Mouse (Mus musculus) CH12F3 (cell line): Measurements from ENCODE around the gene Tfap2e.

ENCODE experiments used
- in situ Hi-C: fragments of 300-500 bp; cut with MboI; formaldehyde crosslinking; loops from 2 replicates; pipeline ENCODE4 v1.14.3; 2020; ENCODE audit warnings: low sequenced_read_pairs

Gene Tfap2e

DNA sequence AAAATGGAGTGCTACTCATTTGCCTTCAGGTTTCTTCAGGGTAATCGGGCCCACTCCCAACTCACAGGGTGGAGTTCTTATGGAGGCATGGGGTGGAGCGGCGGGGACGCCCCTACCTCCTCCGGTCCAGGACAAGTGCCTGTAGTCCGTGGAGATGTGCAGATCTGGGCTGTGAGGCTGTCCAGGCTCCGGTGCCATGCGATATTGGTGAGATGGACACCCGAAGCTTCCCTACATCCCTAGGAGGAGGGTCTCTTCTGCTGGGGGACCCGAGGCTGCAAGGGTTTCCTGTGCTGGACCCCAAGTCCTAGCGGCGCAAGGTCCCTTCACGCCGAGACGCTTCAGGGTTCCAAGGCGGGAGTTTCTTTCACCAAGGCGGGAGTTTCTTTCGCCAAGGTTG is 3.9 kb downstream of the Tfap2e start:
- in situ Hi-C loops = loop anchor here (10.0 kb wide), 1 partner anchor 127 kb away; the partner anchor contains the start of gene 5730409E04Rik

DNA sequence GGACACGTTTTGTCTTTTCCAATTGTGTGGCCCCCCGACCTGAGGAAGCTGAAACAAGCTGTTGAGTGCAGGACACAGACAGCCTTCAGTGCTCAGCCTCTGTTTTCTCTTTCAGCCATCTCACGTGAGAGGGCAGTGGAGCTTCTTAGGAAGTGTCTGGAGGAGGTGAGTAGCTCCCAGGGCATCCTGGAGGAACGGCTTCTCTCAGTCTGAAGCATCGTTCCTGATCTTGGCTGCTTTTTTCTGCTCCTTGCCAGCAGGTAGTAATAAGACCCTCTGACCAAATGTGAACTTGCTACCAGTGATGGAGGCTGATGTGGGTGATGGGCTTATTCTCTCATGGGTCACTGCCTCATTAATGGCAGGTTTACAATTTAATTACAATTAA is 28.6 kb downstream of the Tfap2e start:
- in situ Hi-C loops = no loop called here

DNA sequence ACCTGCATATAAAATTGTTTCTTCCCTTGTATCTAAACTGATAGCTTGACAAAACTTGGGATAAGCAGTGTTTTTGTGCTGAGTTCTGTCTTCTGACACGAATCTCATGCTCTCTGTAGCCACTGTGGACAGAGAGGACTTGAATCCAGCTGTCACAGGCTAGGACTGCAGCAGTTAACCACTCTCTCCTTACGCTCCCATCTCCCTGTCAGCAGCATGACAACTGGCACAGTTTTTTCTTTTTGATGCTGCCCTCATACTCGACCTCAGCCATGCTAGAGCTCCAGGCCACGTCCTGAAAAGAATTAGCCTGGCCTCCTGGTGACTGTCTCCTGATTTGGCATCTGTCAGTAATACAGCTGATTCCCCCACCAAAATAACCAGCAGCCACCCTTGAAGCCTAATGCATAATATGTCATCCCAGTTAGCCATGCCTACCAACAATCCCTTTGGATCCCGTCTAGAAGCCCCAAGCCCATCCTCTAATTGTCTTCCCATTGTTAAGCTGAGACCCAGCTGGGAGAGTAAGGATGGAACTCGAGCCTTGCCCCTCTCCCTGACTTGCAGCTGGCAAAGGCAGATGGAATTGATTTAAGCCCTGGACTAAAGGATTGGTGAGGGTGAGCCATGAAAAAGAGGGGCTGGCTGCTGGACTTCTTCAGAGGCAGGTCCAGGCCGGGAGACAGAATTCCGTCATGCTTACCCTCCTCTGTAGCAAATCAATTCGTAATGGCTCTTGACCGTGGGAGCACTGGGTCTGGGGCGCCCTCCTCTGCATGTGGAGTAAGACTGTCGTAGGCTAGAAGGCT is 29.2 kb downstream of the Tfap2e start:
- in situ Hi-C loops = no loop called here

DNA sequence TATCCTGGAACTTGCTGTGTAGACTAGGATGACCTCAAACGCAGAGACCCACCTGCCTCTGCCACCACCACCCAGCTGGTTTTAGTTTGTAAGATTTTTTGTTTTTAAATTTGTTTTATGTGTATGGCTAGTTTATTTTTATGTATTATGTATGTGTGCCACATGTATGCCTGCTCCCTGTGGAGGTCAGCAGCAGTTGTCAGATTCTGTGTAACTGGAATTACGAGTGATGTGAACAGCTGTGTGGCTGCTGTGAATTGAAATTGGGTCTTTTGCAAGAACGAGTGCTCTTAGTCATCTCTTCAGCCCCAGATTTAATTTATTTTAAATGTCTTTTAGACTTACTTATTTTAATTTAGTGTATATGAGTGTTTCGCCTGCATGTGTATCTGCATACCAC is 39.1 kb downstream of the Tfap2e start:
- in situ Hi-C loops = no loop called here

DNA sequence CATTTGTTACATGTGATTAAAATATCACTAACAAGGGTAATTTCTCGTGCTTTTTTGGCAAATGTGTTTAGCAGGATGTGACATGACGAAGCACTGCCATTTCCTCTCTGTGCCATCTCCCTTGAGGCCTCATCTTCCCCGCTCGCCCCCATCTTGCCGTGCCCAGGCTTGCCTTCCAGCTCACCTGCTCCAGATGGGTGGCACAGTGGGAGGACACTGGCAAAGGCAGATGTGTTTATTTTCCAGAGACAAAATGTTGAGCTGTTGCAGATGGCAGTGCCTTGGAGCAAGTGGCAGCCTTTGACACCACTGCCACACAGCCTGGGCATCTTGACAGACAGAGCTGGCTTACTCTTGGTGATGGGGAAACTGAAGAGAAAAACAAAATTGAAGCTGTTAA is 43.0 kb downstream of the Tfap2e start:
- in situ Hi-C loops = no loop called here

DNA sequence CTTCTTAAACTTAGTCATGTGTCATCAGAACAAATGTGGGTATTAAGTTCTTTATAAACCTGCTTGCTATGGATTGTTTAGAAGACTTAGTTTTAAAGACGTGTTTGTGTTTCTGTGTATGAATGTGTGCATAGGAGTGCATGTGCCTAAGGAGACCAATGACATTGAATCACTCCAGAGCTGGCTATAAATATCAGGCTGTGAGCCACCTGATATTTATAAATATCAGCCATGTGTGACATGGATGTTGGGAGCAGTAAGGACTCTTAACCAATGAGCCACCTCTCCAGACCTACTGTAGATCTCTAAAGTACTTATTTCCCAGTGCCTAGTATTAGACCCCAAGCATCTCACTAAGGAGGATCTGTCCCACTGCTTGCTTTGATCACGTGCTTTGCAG is 46.6 kb downstream of the Tfap2e start:
- in situ Hi-C loops = no loop called here

DNA sequence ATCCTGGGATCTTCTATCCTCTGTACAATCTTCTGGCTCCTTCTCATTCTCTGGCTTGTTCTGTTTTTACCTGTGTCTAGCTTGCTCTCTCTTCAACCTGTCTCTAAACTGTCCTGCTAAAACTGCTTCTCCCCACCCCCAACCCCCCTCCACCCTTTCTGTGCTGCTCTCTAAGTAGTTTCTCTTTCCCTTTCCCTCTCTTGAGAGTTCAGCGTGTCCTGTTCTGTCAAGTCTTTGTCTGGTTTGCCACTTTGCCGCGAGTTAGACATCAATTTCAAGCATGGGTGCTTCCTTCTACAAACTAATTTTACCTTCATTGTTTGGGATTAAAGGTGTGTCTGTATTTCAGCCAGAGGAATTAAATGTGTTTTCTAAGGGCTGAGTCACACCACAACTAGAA is 53.0 kb downstream of the Tfap2e start:
- in situ Hi-C loops = no loop called here

DNA sequence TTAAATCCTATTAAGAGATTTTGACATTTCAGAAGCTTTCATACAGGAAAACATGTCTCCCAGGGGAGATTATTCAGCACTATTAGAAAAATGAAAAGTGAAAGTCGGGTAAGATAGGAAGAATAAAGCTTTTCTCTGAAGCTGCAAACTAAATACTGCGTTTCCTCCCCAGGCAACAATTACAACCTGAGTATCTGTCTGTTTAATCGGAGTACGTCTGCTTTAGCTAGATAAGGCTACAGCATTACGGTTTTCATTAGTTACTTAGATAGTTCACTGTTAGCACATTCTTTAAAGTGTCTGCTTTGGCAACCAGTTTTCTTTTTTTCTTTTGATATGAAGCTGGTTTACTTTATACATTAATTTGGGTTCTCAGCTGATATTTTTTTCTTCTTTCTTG is 53.7 kb downstream of the Tfap2e start:
- in situ Hi-C loops = no loop called here

DNA sequence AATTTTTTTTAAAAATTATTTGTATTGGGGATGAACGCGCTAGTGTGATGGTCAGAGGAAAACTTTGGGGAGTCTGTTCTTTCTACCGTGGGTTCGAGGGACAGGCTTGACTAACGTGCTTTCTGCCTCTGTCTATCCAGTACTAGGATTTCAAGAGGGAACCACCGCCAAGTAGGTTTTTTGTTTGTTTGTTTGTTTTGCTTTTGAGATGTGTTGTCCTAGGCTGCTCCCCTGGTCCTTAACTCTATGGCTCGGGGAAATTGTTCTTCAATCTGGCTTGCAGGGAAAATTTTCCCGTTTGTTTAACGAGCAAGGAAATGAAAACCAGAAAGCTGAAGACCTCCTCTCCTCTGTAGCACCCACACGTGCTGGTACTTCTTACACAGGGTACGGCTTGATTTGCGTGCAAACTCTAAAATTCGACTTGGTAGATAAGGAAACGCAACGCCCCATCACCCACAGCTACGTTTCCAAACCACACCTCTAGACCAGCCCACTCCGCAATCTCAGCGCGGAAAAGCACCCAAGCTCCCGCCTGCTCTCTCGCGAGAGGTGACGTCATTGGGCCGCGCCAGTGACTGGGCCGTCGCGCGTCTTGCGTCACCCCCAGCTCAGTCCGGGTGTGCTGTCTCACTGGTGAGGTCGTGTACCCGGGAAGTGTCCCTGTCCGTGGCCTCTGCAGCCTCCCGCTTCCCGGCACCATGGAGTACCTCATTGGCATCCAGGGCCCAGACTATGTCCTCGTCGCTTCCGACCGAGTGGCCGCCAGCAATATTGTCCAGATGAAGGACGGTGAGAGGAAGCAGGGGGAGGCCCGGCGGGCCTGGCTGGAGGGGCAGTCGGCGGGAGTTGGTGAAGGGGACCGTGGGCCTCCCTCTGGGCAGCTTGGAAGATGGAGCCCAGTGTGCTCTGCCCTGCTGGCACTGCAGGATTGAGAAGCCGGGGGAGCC is 58.7 kb downstream of the Tfap2e start, which contains the start of gene Psmb2:
Psmb2 (plus strand) TSS at position 577 of the 950 bp plus-strand sequence.
- in situ Hi-C loops = no loop called here

DNA sequence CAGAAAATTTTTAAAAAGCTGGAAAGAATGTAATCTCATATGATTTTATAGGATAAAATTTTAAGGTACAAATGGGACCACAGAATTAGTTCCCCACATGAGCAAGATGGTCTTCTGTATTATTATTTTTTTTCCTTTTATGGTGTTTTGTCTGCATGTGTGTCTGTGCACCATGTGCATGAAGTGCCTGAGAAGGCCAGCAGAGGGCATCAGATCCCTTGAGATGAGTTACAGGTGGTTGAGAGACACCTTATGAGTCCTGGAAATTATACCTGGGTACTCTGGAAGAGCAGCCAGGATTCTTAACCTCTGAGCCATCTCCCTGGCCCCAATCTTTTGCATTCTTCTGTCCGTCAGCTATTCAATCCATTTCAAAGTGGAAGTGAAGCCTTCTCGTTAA is 69.0 kb downstream of the Tfap2e start:
- in situ Hi-C loops = no loop called here
